Mouse (Mus musculus): ENCODE measurements around the gene Ppp2r1b. TPM values are rescaled to one million over a fixed set of nuclear protein-coding genes. Genes with fewer than 3 reads are reported as not detected.
A peak's percentile ranks its signal among the peaks of the same experiment; 100 is the strongest.

Ppp2r1b gene
- polyA plus RNA-seq, 1 experiment from 2014 or later, result 68.8 TPM

DNA sequence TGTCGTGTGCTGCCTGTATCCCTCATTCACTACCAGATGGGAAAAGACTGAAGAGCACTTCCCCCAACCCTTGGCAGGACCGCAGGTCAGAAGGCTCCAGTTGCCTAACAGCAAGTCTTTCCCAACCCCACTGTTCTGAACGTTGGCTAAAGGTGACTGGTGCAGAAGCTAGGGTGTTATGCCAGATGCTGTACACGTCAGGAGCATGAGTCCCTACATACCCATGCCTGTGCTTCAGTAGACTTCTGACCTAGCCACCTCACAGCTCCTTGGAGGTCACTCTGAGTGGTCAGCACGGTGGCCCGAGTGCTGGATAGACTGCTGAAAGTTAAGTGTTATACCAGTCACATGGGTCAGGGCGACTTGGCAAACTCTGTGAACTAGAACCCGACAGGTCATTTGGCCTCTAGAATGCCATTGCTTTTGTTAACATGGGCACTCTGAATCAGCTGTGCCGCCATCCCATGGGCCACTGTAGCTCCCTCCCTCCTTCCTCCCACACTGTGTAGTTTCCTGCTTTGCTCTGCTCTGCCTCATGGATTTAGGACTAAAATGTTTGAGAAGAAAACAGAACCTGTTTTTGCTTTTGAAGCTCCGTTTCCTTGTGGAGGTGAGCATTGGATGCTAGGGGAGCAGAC, 9.9 kb upstream of the Ppp2r1b start:
- no peak overlapping the region for H3K4me2 ChIP-seq
- H3K9me3 ChIP-seq (replicated peaks), result no peaks in the 10 kb centered on the region
- 73% methylated on average over 10 of the region's 10 CpGs for WGBS (ENCODE audit: insufficient replicate concordance)
- H3K27me3 ChIP-seq, result no peaks in the 10 kb centered on the region
- ATAC-seq (ENCODE audit: insufficient read depth), result peak; percentile 48; the same call in 1 of the 2 replicates
- H3K27ac ChIP-seq (replicated peaks), result peak overlapping the region; percentile 53
- H3K4me3 ChIP-seq (replicated peaks), result no peak overlapping the region
- H3K4me1 ChIP-seq (replicated peaks), result peaks cover 53% of the 10 kb centered on the region
- H3K9ac ChIP-seq, result no peak overlapping the region
- peaks cover 8% of the 10 kb centered on the region; the same call in 1 of the 2 replicates for H3K36me3 ChIP-seq (replicated peaks)

DNA sequence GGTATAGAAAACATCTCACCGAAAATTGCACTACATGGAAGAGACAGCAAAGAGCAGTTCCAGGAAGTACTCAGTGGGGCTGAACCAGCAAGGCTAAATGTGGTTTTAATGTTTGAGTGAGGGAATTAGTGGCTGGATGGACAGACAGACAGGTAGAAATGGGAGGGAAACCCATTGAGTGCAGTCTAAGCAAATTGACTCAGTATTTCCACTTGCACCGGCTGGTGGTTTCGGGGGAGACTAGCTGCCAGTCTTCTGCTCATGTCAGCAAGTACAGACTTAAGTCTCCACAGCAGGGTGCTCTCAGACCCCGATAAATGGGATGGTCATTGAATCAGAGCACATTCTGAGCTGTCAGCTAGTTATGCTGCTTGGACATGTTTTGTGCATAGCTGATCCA, 9.0 kb upstream of the Ppp2r1b start:
- Histone ChIP-seq H3K27me3 (no peaks in the 10 kb centered on the region), H3K9ac (no peak overlapping the region), H3K4me3 (replicated peaks) (no peak overlapping the region), H3K4me1 (replicated peaks) (peaks cover 62% of the 10 kb centered on the region), H3K36me3 (replicated peaks) (peaks cover 8% of the 10 kb centered on the region; the same call in 1 of the 2 replicates), H3K9me3 (replicated peaks) (no peaks in the 10 kb centered on the region), H3K4me2 (no peak overlapping the region), H3K27ac (replicated peaks) (0 out of 2 replicates have a peak overlapping the region, but pooled peaks have one; percentile 26)
- 82% methylated on average over 4 of the region's 4 CpGs for WGBS (ENCODE audit: insufficient replicate concordance)
- ATAC-seq (ENCODE audit: insufficient read depth), result no peak

GRCm38 (mm10) chr9:50841079-50841789, 3.9 kb upstream of the Ppp2r1b start:
- ATAC-seq (ENCODE audit: insufficient read depth), result peak; percentile 31; the same call in 1 of the 2 replicates
- H3K4me2 ChIP-seq, result peak overlapping the region; percentile 18; the same call in 1 of the 2 replicates
- H3K4me1 ChIP-seq (replicated peaks), result peaks cover 27% of the 10 kb centered on the region
- no peaks in the 10 kb centered on the region for H3K27me3 ChIP-seq
- H3K9me3 ChIP-seq (replicated peaks), result no peaks in the 10 kb centered on the region
- H3K4me3 ChIP-seq (replicated peaks), result no peak overlapping the region
- peaks cover 7% of the 10 kb centered on the region; the same call in 1 of the 2 replicates for H3K36me3 ChIP-seq (replicated peaks)
- peak overlapping the region; percentile 65 for H3K27ac ChIP-seq (replicated peaks)
- WGBS (ENCODE audit: insufficient replicate concordance), result 28% methylated on average over 13 of the region's 13 CpGs
- H3K9ac ChIP-seq, result no peak overlapping the region

DNA sequence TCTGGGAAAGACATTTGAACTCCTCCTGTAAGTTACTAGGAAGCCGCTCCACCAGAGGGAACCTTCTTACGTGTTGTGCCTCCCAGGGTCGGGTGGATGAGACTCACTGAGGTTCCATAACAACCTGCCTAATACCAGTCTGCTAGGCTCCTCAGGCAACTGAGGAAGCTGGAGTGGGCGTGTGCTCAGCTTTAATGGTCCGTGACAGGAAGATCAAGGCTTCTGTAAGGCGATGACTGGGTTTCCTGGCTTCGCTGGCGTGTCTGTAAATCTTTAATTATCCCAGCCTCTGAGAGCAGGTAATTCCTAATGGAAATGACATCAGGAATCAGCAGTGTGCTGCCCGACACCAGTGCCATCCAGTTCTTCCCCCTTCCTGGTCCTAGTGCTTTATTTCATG, 446 bp downstream of the Ppp2r1b start:
- no peak overlapping the region for H3K27ac ChIP-seq (replicated peaks)
- H3K27me3 ChIP-seq, result no peaks in the 10 kb centered on the region
- H3K9ac ChIP-seq, result no peak overlapping the region
- no peak for ATAC-seq (ENCODE audit: insufficient read depth)
- no peaks in the 10 kb centered on the region for H3K9me3 ChIP-seq (replicated peaks)
- whole genome bisulfite sequencing (ENCODE audit: insufficient replicate concordance), result 62% methylated on average over 9 of the region's 9 CpGs
- peaks cover 47% of the 10 kb centered on the region for H3K4me1 ChIP-seq (replicated peaks)
- 0 out of 2 replicates have a peak, but pooled peaks cover 3% of the 10 kb centered on the region for H3K36me3 ChIP-seq (replicated peaks)
- H3K4me3 ChIP-seq (replicated peaks), result no peak overlapping the region
- no peak overlapping the region for H3K4me2 ChIP-seq

- peak overlapping the region; percentile 65 for H3K27ac ChIP-seq (replicated peaks)
- no peak overlapping the region for H3K4me2 ChIP-seq
- H3K9me3 ChIP-seq (replicated peaks), result no peaks in the 10 kb centered on the region
- no peaks in the 10 kb centered on the region for H3K36me3 ChIP-seq (replicated peaks)
- WGBS (ENCODE audit: insufficient replicate concordance), result 83% methylated on average over 6 of the region's 6 CpGs
- H3K27me3 ChIP-seq, result no peaks in the 10 kb centered on the region
- H3K9ac ChIP-seq, result no peak overlapping the region
- ATAC-seq (ENCODE audit: insufficient read depth), result no peak
- H3K4me1 ChIP-seq (replicated peaks), result peaks cover 50% of the 10 kb centered on the region
- no peak overlapping the region for H3K4me3 ChIP-seq (replicated peaks)
Measured at GRCm38 (mm10) chr9:50847133-50847532, 2.0 kb downstream of the Ppp2r1b start.

DNA sequence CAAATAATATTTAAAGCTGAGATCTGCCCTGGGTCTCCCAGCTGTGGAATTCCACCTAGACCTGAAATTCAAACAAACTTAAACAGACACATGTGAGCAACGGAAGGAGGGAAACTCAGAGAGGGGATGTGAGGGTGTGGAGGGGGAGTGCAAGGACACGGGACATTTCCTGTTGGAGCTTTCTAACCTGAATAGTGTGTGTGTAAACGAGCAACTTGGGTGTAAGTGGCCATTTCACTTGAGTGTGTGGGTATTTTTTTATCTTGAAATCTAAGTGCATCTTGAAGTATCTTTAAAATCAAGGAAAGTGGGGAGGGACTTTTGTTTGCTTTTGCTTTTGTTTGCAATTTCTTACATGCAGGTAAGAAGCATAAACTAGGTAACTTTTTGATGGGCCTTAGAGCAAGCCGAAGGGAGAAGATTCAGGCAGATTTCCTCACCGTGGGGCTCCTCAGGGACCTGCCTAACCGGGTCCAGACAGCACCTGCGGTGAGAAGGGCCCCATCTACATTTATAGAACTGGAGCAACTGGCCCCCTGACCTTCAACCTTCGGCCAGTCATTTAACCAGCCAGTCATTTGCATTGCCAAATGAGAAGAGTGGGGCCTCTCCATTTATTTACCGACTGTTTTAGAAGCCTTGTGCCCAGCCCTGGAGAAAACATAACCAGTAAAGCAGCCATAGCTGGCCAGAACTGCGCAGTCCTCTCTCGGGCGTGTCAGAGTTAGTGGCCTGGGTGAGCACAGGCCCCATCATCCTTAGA, 2.7 kb downstream of the Ppp2r1b start:
- Histone ChIP-seq H3K9me3 (replicated peaks) (no peaks in the 10 kb centered on the region), H3K4me2 (no peak overlapping the region), H3K4me3 (replicated peaks) (no peak overlapping the region), H3K27me3 (no peaks in the 10 kb centered on the region), H3K4me1 (replicated peaks) (peaks cover 57% of the 10 kb centered on the region), H3K9ac (0 out of 2 replicates have a peak overlapping the region, but pooled peaks have one; percentile 4), H3K36me3 (replicated peaks) (no peaks in the 10 kb centered on the region), H3K27ac (replicated peaks) (peak overlapping the region; percentile 65)
- 68% methylated on average over 12 of the region's 12 CpGs for WGBS (ENCODE audit: insufficient replicate concordance)
- ATAC-seq (ENCODE audit: insufficient read depth), result no peak

DNA sequence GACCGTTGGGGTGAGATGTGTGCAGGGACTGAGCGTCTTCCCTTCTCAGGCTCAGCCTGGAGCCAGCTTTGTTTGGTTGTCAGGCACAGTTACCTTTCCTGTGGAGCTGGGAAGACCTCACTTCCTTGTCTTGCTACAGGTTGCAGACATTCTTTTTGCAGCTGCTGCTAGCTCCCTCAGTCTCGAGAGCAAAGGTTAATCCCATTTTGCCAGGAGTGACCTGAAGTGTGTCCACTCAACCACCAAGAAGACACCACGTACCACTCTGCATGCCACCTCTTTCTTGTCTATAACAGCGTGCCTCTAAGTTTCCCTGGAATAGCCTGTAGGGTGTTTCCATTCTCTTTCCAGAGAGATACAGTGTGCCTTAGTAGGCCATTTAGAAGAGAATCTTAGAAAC, 3.7 kb downstream of the Ppp2r1b start:
- 0 out of 2 replicates have a peak overlapping the region, but pooled peaks have one; percentile 9 for H3K9ac ChIP-seq
- WGBS (ENCODE audit: insufficient replicate concordance), result 69% methylated on average over 5 of the region's 5 CpGs
- no peaks in the 10 kb centered on the region for H3K27me3 ChIP-seq
- no peaks in the 10 kb centered on the region for H3K9me3 ChIP-seq (replicated peaks)
- peaks cover 67% of the 10 kb centered on the region for H3K4me1 ChIP-seq (replicated peaks)
- H3K36me3 ChIP-seq (replicated peaks), result no peaks in the 10 kb centered on the region
- H3K4me3 ChIP-seq (replicated peaks), result no peak overlapping the region
- ATAC-seq (ENCODE audit: insufficient read depth), result no peak
- peak overlapping the region; percentile 65 for H3K27ac ChIP-seq (replicated peaks)
- H3K4me2 ChIP-seq, result no peak overlapping the region

DNA sequence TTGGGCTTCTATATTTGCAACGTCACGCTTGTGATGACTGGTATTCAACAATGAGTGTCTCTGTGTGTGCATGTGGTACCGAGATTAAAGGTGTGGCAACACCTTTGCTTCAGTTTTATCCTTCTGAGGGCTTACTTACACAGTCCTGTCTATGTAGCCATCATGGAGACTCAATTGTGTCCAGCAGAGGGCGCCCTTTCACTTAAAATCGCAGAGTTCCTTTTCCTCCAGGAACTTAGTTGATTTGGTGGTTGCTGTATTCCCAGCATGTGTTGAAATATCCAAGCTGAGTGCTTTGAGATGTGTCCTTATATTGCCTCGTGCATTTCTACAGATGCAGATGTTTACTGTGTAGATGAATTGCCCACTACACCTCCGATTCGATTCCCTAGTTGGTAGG, 4.1 kb downstream of the Ppp2r1b start:
- 22% methylated on average over 8 of the region's 8 CpGs for WGBS (ENCODE audit: insufficient replicate concordance)
- Histone ChIP-seq H3K27ac (replicated peaks) (peak overlapping the region; percentile 65), H3K4me2 (no peak overlapping the region), H3K4me3 (replicated peaks) (no peak overlapping the region), H3K9ac (0 out of 2 replicates have a peak overlapping the region, but pooled peaks have one; percentile 9), H3K36me3 (replicated peaks) (no peaks in the 10 kb centered on the region), H3K9me3 (replicated peaks) (no peaks in the 10 kb centered on the region), H3K27me3 (no peaks in the 10 kb centered on the region), H3K4me1 (replicated peaks) (peaks cover 71% of the 10 kb centered on the region)
- peak; percentile 62 for ATAC-seq (ENCODE audit: insufficient read depth)

GRCm38 (mm10) chr9:50849755-50850154, 4.7 kb downstream of the Ppp2r1b start:
- no peak overlapping the region for H3K4me3 ChIP-seq (replicated peaks)
- H3K27ac ChIP-seq (replicated peaks), result peak overlapping the region; percentile 25; the same call in 1 of the 2 replicates
- H3K9ac ChIP-seq, result no peak overlapping the region
- ATAC-seq (ENCODE audit: insufficient read depth), result no peak
- H3K27me3 ChIP-seq, result no peaks in the 10 kb centered on the region
- 62% methylated on average over 9 of the region's 9 CpGs for WGBS (ENCODE audit: insufficient replicate concordance)
- H3K36me3 ChIP-seq (replicated peaks), result no peaks in the 10 kb centered on the region
- no peaks in the 10 kb centered on the region for H3K9me3 ChIP-seq (replicated peaks)
- H3K4me1 ChIP-seq (replicated peaks), result peaks cover 76% of the 10 kb centered on the region
- no peak overlapping the region for H3K4me2 ChIP-seq

DNA sequence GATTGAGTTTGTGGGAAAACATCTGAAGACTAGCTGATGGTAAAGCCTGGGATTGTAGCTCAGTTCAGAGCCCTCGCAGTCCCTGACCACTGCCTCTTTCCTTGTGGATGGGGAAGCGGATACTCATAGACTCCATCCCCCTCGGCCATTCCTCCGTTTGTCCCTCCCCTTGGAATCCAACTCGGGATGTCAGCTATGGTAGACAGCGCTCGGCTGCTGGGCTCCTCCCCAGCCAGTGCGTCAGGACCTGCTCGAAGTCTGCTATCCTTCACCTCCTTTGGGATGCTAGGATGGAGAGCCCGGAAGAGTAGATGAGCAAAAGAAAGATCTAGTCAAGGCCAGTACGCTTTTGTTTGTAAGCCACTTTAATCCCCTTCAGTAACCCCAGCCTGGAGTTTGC, 5.2 kb downstream of the Ppp2r1b start:
- 54% methylated on average over 11 of the region's 11 CpGs for WGBS (ENCODE audit: insufficient replicate concordance)
- H3K9ac ChIP-seq, result no peak overlapping the region
- no peaks in the 10 kb centered on the region for H3K27me3 ChIP-seq
- H3K4me3 ChIP-seq (replicated peaks), result no peak overlapping the region
- H3K27ac ChIP-seq (replicated peaks), result peak overlapping the region; percentile 25; the same call in 1 of the 2 replicates
- no peak for ATAC-seq (ENCODE audit: insufficient read depth)
- peaks cover 81% of the 10 kb centered on the region for H3K4me1 ChIP-seq (replicated peaks)
- H3K36me3 ChIP-seq (replicated peaks), result no peaks in the 10 kb centered on the region
- H3K9me3 ChIP-seq (replicated peaks), result no peaks in the 10 kb centered on the region
- 0 out of 2 replicates have a peak overlapping the region, but pooled peaks have one; percentile 10 for H3K4me2 ChIP-seq

GRCm38 (mm10) chr9:50850713-50851112, 5.6 kb downstream of the Ppp2r1b start:
- H3K27ac ChIP-seq (replicated peaks), result peak overlapping the region; percentile 25; the same call in 1 of the 2 replicates
- WGBS (ENCODE audit: insufficient replicate concordance), result 24% methylated on average over 8 of the region's 8 CpGs
- no peaks in the 10 kb centered on the region for H3K9me3 ChIP-seq (replicated peaks)
- H3K27me3 ChIP-seq, result no peaks in the 10 kb centered on the region
- no peak overlapping the region for H3K9ac ChIP-seq
- no peaks in the 10 kb centered on the region for H3K36me3 ChIP-seq (replicated peaks)
- no peak for ATAC-seq (ENCODE audit: insufficient read depth)
- no peak overlapping the region for H3K4me3 ChIP-seq (replicated peaks)
- 0 out of 2 replicates have a peak overlapping the region, but pooled peaks have one; percentile 10 for H3K4me2 ChIP-seq
- H3K4me1 ChIP-seq (replicated peaks), result peaks cover 85% of the 10 kb centered on the region

Data from liver, embryonic 15.5 days (tissue).